Mouse (Mus musculus) cerebellum, adult 18-20 months (tissue): Measurements from ENCODE around the gene 4921524J17Rik.

Experiments
- DNase-seq, 2 experiments: peaks; one replicate each; pipeline ENCODE4 v3.0.0; 2021

The 4921524J17Rik gene

DNA sequence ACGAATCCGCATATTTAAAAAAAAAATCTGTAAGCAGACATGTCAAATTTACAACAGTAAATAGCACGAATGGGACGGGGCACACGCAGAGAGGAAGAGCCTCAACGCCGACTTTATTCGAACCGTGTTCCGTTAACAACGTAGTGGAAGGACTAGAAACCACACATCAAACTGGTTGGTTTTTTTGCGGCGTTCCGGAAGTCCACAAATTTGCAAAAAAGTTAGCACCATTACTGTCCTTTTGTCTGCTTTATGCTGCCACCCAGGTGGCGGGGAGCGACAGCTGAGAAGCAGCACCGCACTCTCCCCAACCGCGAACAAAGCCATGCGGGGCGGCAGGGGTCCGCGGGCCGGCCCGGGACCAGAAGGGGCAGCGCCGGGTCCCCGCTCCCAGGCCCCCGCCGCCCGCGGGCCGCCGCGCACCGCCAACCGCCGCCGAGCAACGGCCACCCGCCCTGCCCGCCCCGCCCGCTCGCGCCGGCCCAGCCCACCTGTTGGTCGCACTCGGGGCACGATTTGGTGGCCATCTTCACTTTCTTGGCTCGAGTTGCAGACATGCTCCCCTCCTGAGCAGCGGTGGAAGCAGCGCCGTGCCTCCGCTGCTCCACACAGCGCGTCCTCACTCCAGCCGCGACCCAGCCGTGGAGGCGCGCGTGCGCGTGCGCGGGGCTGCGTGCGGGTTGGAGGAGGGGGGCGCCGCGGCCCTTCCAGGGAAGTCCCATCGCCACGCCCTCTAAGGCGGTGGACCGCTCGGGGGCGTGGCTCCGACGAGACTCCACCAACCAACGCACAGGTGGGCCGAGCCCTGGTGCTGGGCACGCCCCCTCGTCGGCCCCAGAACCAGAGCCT is at the start of gene 4921524J17Rik:
Gene 4921524J17Rik, minus strand, starts transcription at position 666 of the 849 bp plus-strand sequence.
- DNase-seq: peak; percentile 97 to 98

DNA sequence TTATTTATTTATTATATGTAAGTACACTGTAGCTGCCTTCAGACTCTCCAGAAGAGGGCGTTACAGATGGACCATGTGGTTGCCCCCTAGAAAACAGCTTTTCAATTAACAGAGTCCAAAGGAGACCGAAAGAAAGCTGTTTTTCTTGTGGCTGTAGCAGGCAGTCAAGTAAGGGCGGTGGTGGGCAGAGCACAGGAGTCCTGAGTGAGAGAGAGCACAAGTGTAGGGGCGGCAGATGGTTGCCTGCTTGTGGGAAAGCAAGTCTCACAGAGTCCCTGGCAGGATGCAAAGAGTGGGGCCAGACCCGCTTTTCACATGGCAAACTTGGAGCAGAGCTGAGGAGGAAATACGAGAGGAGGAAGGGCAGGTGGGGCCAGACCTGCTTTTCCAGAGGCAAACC is 49.8 kb upstream of the 4921524J17Rik start:
- no peak for DNase-seq

DNA sequence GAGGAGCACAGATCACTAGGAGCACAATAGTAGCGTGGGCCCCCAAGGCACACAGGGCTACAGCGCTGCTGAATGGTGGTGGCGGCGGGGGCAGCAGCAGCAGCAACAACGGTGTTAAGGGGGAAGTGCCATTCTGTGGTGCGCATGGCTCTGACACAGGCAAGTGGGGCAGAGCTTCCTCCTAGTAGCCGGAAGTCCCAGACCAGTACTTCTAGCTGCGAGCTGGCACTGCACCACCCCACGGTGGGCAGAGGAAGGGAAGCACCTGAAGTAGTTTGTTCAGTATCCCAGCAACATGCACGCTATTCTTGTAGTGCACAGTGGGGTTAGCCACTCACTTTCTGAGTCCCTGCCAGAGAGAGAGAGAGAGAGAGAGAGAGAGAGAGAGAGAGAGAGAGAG is 49.3 kb upstream of the 4921524J17Rik start:
- peak; percentile 31 to 37 for DNase-seq

DNA sequence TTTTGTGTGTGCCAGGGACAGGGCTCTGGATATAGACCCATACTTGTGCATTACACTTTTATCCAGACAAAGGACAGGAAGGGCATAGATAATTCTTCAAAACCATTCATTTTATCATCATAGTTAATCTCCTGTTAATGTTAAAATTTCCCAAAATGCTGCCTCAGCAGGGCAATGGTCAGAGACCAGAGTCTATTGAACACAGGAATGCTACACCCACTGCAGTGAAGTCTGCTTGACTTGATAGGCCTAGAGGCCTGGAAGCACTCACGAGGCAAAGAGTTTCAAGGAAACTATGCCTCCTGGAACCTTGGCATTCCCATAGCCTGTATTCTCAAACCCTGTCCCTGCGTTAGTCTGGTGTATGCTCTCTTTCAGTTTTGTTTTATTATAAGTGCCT is 47.1 kb upstream of the 4921524J17Rik start:
- DNase-seq: no peak

DNA sequence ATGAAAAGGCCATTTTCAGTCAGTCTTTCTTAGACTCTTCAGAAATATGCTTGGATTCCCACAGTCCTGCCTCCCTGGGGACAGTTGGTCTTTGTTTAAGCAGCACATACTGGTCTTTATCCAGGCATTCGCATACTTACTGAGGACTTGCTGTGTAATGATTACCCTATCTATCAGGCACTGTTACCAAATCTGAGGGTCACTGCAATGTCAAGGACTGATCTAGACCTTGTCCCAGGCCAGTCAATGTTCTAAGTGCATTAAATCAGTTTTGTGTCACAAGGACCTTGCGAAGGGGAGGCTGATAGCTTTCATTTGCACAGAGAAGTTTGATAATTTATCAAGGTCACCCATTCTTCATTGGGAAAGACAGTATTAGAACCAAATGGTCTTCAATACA is 45.8 kb upstream of the 4921524J17Rik start:
- no peak for DNase-seq

DNA sequence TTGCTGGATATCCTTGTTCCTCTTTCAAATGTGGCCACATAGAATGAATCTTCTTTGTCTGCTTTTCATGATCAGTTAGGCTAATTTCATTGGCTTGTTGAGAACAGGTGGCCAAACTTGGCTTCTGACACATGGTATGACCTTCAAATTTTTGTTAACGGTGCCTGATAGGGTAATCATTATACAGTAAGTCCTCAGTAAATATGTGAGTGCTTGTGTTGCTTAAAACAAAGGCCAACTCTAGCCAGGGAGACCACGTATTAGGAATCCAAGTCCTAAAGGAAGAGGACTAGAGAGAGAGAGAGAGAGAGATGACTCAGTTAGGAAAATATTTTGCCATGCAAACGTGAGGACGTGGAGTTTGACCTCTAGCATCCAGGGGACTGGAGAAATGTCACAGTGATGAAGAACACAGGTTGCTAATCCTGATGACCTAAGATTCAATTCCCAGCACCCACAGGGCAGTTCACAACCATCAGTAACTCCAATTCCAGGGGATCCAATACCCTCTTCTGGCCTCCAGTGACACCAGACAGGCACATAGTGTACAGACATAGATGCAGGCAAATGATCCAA is 44.4 kb upstream of the 4921524J17Rik start:
- DNase-seq: no peak

DNA sequence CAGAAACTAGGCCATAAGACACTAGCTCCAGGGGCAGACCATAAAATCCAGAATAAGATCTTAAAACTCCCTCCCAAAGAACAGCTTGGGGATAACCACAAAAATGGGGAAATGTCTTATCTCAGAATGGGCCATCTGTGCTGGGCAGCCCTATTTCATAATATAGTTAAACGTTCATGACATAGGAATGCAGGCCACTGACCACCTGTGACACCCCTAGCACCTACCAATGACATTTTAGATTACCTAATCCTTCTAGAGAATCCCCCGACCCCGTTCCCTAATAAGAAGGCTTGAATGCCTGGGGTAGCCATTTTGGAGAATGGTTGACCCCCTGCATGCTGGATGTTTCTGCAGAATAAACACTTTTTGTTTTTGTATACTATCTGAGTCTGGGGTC is 42.3 kb upstream of the 4921524J17Rik start:
- DNase-seq: no peak

DNA sequence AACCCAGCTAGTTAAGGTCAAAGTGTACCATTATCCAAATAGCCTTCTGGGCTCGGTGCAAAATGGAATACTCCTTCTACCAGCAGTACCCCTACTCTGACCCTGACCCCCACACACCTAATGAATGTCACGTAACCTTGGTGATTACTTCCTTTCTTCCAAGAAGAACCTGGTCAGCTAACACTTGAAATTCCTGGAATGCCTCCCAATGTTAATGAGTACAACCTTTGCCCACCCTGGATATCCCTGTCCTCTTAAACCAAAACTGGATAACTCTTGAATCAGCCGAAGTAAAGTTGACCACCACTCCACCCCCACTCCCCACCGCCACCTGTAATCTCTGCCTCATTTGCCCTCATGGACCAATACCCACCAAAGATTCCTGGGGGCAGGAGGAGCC is 40.6 kb upstream of the 4921524J17Rik start:
- DNase-seq: no peak

DNA sequence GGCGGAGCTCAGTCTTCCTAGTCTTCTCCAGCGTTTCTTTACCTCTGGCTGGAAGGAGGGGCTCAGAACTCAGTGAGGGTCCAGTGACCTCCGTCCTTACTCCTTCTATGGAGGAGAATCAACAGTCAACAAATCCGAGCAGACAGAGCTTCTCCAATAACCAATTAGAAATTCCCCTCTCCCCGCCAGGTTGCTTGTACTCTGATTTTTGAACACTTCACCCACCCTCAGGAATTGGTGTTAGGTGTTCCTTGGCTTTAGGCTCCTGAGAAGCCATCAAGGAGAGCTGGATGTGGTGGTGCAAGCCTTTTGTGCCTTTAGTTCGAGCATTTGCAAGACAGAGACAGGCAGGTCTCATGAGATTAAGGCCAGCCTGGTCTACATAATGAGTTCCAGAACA is 40.2 kb upstream of the 4921524J17Rik start:
- DNase-seq: no peak

DNA sequence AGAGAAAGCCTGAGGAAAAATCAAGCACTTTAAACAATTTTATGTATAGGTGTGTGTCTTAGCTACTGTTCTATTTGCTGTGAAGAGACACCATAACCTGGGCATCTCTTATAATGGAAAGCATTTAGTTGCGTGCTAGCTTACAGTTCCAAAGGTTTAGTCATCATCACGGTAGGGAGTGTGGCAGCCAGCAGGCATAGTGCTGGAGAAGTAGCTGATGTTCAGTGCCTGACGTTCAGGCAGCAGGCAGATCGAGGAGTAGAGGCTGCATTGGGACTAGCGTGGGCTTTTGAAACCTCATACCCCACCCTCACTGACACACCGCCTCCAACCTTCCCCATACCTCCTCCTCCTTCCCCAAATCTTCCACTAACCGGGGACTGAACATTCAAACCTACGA is 38.1 kb upstream of the 4921524J17Rik start:
- DNase-seq: no peak

DNA sequence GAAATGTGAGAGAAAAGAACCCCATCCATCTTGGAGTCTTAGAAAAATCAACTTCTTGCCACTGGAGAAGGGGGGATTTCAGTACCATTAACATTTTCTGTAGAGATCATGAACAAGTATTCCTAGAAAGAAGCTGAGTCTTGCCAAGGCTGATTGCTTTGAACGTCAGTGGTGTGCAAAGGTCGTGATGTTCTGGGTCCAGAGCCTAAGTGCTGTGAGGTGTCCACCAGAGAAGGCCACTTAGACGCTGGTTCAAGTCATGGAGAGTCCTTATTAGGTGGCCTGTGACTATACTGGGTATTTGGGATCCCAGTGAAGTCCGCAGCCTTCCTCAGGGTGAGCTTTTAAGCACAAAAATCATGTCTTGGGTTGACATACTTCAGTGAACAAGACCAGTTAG is 33.4 kb upstream of the 4921524J17Rik start:
- DNase-seq: no peak

DNA sequence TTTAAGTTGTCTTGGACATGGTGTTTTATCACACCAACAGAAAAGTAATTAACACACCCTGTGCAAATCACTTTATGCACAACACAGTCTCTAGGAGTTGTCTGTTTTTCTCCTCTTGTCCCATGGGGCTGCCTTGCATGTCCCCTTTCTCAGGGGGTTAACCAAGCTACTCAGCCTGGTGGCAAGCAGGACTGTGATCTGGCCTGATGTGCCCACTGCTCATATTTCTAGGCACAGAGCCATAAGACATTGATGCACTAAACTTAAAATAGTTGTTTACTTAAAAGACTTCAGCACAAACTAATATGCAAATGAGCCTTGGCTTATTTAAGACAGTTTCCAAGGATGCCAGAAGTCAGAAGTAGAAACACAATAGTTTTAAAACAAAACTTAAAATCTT is 31.7 kb upstream of the 4921524J17Rik start:
- no peak for DNase-seq

DNA sequence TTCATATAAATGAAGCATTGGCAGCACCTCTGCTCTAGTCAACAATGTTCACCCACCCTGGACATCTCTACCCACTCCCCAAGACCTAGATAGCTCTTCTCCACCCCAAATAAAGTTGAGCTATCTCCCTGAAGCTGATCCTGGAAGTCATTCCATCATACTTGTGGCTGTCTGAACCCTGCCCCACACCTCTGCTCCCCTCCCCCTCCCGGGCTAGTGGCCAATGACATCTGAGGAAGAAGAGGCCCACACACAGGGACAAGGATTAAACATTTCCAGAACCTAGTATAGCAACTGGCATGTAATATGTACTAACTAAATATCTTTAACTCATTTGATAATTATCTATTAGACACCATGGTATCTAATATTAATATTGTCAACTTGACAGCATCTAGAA is 29.8 kb upstream of the 4921524J17Rik start:
- DNase-seq: no peak

DNA sequence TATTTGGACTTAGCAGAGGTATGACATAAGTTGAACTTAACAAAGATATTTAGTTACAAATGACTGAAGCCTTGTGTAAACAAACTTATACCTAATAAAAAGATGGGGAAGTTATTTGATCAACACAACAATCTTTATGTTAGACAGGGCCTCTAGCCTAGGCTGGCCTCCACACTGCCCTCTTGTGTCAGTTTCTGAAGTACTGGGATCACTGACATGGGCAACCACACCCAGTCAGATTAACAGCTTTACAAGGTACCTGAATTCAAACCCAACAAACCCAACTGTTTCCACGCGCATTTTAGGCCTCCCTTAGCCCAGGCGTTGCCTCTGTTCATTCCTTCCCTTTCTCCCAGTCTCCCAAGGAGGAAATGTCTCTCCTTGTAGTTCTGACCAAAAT is 28.7 kb upstream of the 4921524J17Rik start:
- no peak for DNase-seq

DNA sequence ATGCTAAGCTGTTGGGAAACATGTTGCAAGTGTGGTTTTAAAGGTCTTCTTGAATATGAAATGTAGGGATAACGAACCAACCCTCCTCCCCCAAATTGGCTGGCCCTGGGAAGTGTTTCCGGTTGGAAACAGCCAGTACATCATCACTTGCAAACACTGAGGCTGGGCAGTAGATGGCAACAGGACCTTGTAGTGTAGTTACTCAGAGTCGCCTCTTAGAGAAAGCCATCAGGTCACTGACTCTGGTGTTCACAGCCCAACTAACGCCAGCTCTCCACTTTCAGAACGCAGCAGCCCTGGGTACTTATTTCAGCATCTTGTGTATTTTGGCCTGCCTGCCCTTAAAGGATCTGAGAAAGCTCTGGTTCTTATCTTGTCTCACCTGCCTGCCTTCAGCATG is 28.2 kb upstream of the 4921524J17Rik start:
- no peak for DNase-seq

DNA sequence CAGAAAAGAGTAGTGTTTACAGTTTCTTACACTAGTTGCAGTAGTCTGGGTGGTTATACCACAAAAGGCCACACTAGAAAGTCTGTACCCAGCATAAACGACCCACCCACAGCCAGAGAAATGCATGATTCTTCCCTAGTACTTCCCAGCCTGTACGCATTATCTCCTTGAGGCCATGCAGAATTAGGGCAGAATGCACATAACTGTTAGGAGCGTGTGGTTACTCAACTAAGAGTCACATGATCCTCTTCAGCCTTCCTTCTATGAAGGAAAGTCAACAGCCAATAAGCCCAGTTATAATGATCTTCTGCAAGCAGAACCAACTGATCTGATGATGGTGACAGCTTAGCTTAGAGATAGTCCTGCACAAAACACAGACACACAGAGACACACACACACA is 26.9 kb upstream of the 4921524J17Rik start:
- no peak for DNase-seq

DNA sequence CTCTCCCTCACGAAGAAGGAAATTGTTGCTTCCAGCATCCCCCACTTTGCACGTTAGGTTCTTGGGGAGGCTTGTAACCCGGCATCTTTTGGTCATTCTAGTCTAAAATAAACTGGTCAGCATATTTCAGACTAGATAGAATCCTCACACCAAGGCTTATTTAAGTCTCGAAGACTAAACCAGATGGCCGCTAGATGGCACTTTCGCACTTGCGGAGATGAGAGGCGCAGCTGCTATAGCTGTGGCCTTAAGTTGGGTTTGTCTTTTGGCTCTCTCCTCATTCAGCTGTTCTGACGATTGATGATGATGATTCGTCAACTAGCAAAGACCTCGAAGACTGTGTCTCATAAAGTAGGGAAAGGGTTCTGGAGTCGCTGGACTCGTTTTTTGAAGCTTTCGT is 23.9 kb upstream of the 4921524J17Rik start:
- peak; percentile 67 to 68 for DNase-seq

DNA sequence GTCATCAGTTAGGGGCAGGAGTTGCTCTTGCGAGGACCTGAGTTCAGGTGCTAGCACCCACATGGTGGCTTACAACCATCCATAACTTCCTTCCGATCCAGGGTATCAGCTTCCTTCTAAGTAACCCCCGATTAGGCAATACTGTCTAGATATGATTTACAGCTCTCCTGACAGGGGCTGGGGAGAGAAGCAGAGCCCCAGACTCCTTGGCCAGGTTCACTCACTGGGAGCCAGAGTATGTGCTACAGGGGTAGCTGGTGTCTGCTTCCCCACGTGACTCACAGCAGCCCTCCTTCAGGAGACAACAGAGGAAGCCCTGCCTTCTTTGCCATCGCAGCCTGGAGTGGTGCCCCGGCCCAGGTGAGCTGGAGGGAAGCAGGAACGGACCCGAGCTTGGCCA is 22.1 kb upstream of the 4921524J17Rik start:
- DNase-seq: no peak

DNA sequence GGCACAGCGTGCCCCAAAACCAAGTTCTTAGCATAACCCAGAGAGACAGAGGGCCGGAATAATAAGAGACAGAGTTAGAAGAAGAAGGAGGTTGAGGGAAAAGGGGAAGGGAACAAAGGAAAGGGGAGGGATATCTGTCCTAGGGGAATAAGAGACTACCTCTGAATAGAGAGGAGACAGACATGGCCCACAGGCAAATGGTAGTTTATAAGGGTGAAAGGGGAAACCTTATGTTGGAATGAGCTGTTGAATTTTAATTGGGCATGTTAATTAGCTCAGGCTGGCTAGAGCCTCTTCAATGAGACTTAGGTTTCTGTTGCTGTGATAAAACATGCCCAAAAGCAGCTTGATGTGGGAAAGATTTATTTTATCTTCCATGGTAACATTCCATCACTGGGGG is 20.6 kb upstream of the 4921524J17Rik start:
- no peak for DNase-seq

DNA sequence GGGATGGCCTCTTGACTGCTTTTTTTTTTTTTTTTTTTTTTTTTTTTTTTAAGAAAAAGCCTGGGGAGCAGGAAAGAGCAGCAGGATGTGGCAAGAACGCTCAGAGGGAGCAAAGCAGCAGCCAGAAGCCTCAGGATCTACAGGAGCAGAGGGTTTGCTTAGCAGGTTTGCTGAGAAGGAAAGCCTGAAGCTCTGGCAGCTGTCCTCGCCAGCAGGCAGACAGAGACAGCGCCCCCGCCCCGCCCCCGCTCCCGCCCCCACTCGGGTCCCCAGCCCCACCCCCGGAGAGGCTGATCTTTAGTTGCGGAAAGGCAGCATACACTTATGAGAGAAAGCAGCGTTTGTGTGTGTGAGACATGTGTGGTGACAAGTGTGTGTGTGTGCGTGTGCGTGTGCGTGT is 19.7 kb upstream of the 4921524J17Rik start:
- no peak for DNase-seq

DNA sequence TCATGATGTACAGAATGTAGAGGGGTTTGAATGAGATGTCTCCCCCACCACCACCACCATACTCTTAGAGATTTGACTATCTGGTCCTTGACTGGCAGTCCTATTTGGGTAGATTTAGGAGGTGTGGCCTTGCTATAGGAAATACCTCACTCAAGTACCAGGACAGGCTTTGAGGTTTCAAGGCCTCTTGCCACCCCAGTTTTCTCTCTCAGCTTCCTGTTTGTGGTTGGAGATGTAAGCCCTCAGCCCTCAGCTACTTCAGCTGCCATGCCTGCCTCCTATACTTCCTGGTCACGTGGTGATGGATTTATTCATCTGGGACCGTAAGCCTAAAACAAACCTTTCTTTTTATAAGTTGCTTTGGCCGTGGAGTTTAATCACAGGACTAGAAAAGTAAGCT is 17.7 kb upstream of the 4921524J17Rik start:
- no peak for DNase-seq

DNA sequence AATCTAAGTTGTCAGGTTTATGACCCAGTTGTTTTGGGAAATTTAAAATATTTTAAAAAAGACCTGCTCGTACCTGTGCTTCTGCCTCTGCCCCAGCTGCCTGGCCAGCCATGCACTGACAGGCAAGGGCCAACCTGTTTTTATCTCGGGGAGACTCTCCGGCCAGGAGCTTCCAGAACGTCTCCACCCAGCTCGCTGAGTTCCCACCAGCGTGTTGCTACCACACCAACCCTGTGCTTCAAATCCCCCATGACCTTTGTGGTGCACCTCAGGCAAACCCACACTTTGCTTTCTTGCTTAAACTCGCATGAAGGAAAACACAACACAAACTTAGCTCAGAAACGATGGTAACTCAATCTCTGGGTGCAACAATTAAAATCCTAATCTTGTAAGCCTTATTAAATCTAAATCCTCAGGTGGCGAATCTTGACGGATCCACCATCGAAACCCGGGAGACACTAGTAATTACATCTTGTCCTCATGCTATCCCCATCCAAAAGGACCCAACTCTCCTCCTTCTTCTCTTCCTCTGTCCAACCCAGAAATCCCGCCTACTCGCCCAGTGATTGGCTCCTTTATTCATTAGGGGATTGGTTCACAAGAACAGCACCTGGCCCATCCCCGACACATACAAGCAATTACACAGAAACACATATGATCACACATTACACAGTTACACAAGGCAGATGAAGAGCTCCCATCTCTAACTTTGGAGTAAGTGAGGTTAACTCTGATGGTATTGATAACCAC is 13.5 kb upstream of the 4921524J17Rik start:
- DNase-seq: no peak

DNA sequence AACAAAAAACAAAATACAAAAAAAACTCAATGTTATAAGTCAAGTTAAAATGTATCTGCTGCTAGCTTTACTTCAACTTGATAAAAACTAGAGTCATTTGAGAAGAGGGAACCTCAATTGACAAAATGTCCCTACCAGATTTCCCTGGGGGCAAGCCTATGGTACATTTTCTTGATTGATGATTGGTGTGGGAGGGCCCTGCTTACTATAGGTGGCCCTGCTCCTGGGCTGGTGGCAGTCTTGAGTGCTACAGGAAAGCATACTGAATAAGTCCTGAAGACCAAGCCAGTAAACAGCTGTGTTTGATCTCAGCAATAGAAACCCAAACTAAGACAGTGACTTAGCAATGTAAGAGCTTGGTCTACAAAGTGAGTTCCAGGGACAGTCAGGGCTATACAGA is 11.5 kb upstream of the 4921524J17Rik start:
- no peak for DNase-seq

DNA sequence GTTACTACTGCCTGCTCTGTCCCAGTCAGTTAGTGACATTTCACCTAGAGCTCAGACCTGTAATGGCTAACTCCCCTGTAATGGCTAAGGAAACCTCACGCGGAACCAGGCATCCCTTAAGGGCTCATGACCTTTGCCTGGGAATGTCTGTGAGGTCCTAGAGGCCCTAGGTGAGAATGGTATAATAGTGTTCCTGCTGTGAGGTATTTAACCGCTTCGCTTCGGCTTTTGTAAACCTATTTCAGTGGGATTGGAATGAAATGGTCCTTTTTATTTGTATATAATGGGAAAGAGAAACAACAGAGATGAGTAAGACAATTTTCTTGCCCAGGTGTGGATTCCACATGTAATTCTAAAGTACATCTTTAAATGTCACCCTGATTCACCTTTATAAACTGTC is 8.9 kb upstream of the 4921524J17Rik start:
- no peak for DNase-seq
